In genomic region chr1:34987650-34988221, GRCm38 (mm10) we compare ENCODE assay signal across 10 mouse cellular contexts.
"Had no signal": no experiment of that assay in that cellular context is flagged by ENCODE, and none has a peak within 500 bp of the region (broad histone marks: within the 10 kb centered on the region; RNA-seq: fewer than 3 reads in every experiment).

No protein-coding gene starts in this region.

- ATAC-seq: intestine, postnatal 0 days had no signal

- H3K4me2 ChIP-seq: limb, embryonic 12.5 days; stomach, embryonic 15.5 days had no signal

- H3K36me3 ChIP-seq: limb, embryonic 12.5 days; stomach, embryonic 15.5 days had no signal

- DNase-seq: kidney, adult 8-10 months; kidney, postnatal 25 days; liver; lung, adult 18-20 months; thymus, adult 2 months; thymus, postnatal 25 days had no signal

- H3K9ac ChIP-seq: limb, embryonic 12.5 days; liver, embryonic 14.5 days; stomach, embryonic 15.5 days had no signal

- H3K27me3 ChIP-seq: limb, embryonic 12.5 days; stomach, embryonic 15.5 days had no signal

- H3K4me3 ChIP-seq: limb, embryonic 12.5 days; stomach, embryonic 15.5 days had no signal

- H3K27ac ChIP-seq: limb, embryonic 12.5 days; liver, embryonic 14.5 days; stomach, embryonic 15.5 days had no signal

- H3K4me1 ChIP-seq: limb, embryonic 12.5 days; stomach, embryonic 15.5 days had no signal

- H3K9me3 ChIP-seq: limb, embryonic 12.5 days; stomach, embryonic 15.5 days had no signal
